Mouse (Mus musculus) right cerebral cortex, adult 2 months (tissue): ENCODE data around the gene Heg1.

ENCODE experiments used
- DNase-seq, 2 experiments: peaks; one replicate each; pipeline ENCODE4 v3.0.0; 2021 to 2022; ENCODE audit warnings: low spot score in 2 of 2

Gene Heg1

GRCm38 (mm10) chr16:33684162-33684702 lies at the start of gene Heg1:
Gene Heg1, plus strand, starts transcription at chr16:33684370.
- DNase-seq: peak; percentile 45 to 50

DNA sequence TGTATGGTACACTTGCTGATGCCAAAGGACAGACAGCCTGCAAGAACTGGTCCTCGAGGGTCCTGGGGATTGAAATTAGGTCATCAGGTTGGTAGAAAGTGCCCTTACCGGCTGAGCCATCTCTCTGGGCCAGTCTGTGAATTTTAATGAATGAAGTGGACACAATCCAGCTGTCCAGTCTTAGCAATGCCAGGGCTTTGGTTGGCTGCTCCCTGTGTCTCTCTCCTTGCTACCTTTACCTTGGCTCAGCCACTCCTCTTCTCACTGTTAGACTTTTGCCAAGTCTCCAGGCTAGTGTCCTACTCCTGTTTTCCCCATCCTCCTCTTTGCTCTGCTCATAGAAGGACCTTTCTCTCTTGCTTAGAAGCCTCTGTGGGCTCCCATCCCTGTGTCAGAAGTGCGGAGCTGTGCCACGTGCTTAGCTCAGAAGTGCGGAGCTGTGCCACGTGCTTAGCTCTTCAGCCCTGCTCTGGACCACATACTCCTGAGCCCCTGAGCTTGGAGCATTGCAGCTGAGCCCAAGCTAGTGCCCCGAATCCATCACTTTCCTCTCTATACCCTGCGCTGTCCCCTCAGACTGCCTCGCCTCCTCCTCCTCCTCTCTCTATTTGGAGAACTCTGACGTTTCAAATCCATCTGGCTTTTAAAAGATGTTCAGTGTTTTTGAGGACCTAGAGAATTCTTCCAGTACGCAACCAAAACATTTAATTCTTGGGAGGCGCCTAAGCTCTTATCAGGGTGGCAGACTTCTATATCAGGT lies 48.2 kb upstream of the Heg1 start:
- DNase-seq: peak; percentile 25 to 26

DNA sequence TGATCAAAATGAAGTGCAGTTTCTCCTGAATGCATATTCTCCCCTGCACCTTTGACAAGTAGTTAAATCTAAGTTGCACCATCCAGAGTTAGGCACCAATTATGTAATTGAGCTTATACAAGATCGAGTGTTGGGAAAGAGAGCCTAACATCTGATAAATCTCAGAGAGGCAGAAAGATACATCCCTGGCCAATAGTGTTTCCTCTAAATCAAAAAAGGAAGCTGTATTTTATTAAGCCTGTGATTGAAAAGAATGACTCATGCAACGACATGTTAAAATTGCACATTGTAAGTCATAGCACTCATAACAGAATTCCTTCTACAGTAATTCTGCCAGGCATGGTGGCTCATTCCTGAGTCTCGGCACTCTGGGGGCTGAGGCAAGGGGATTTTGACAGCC lies 42.4 kb upstream of the Heg1 start:
- DNase-seq: no peak

DNA sequence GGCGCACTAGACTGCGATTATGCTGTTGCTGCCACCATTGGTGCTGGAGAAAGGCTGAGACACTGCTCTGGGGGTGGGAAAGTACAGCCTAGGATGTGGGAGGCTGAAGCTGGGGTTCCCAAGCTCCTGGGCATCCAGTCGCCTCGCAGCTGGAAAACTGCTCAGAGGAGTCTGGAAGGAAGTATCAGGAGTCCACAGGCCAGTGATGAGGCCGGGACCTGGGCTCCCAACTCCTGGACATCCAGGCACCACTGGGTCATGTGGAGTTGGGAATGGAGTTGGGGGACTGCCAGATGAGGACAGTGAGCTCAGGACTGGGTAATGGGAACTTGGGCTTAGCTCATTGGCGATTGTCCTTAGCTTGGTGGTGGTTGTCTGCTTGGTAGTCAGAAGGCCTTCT lies 31.1 kb upstream of the Heg1 start:
- no peak for DNase-seq

DNA sequence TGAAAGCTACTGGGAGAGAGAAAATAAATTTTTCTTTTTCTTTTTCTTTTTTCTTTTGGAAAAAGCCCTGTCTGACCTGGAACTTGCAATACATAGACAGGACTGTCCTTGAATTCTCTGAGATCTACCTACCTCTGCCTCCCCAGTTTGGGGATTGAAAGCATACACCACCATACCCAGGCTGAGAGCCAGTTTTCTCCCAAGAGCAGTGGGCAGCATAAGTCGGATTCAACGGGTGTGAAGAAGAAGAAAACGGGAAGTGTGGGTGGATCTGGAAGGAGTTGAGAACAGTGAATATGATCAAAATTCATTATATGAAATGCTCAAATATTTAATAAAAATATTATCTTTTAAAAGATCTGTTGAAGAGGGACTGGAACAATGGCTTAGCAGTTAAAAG lies 28.7 kb upstream of the Heg1 start:
- peak; percentile 38 to 56 for DNase-seq

DNA sequence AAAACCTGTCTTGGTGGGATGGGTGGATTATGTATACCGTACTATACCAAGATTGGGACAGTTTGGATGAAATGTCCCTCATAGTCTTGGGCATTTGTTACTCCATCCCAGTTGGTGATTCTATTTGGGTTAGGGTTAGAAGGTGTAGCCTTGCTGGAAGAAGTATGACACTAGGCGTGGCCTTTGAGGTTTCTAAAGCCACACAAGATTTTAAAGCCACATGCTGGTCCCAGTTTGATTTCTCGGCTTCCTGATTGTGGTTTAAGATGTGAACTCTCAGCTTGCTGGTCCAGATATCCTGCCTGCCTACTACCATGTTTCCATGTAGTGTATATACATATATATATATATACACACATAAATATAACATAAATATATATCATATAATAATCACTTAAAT lies 27.0 kb upstream of the Heg1 start:
- DNase-seq: no peak

DNA sequence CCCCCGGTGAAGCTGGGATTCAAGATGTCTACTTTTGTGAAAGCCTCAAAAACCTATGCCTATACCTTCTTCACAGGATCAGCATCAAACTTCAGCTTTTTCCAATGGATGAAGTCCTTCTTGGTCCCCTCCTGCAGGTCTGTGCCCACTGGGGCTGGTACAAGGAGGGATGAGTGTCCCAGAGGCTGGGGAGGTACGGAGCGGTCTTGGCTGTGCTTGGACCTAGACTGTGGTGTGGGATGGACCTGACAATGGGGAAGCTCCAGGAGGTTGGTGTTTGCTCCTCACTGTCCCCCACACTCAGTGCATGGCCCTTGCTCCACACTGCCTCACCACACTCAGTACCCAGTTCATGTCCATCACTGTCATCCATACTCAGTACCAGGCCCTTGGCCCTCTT lies 26.0 kb upstream of the Heg1 start:
- no peak for DNase-seq

DNA sequence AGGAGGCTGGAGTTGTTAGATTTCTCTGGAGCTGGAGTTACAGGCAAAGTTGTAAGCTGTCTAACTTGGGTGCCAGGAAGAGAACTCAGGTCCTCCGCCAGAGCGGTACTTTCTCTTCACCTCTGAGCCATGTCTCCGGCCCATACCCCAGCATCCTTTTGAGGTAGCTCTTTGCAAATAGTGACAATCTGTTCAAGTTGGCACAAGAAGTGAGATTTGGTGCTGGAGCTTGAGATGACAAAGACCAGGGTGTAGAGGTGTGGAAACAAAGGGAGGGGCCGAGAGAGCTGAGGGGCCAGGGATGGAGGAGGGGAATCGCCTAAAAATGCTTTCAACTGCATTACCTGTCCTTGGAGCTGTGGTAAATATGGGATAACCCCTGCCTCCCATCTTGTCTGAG lies 24.6 kb upstream of the Heg1 start:
- DNase-seq: no peak

- no peak for DNase-seq
Measured at GRCm38 (mm10) chr16:33660125-33660524, 24.0 kb upstream of the Heg1 start.

DNA sequence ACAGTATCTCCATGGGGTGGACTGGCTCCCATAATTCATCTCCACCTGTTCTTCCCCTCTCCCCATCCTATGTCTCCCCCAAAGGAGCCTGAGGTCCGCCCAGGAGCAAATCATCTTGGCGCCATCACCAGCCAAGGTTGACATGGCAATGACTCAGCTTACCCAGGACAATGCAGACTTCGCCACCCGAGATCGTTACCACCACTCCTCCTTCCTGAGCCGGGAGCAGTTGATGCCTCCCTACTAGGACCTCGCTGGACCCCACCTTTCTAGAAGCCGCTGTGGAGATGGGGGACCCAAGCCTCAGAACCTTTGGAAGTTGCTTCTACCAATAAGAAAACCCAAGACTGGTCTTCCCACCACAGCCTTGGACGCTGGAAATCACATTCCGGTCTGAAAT lies 21.3 kb upstream of the Heg1 start:
- DNase-seq: no peak

DNA sequence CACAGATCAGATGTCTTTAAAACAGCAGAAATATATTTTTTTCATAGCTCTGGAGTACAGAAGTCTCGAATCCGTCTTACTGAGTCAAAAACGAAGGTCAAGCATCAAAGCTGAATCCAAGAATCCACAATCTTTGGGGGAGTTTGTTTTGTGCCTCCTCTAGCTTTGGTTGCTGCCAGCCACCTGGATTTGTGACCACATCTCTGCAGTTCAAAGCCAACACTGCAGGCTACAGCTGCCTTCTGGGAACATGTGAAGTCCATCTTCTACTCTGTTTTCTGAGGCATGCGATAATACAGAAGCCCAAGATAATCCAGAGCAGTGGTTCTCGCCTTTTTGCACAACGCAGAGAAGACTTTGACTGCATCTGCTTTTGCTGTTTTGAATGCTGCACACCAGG lies 17.9 kb upstream of the Heg1 start:
- no peak for DNase-seq

GRCm38 (mm10) chr16:33666985-33667538 lies 17.1 kb upstream of the Heg1 start:
- no peak for DNase-seq

DNA sequence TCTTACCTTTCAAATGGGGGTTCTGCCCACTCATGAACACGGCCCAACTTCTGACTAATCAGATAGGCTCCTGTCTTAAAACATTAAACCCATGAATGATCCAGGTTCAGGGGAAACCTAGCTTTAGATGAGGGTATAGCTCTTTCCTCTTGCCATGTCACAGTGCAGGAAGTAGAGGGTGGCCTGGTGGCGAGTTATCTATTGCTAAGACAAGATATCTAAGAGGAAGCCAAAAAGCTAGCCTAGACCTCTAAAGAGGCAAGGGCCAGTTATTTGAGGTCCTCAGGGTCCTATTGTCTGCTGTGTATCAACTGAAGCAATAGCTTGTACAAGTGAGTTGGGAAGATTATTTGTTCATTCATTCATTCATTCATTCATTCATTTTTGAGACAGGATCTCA lies 15.7 kb upstream of the Heg1 start:
- DNase-seq: no peak

DNA sequence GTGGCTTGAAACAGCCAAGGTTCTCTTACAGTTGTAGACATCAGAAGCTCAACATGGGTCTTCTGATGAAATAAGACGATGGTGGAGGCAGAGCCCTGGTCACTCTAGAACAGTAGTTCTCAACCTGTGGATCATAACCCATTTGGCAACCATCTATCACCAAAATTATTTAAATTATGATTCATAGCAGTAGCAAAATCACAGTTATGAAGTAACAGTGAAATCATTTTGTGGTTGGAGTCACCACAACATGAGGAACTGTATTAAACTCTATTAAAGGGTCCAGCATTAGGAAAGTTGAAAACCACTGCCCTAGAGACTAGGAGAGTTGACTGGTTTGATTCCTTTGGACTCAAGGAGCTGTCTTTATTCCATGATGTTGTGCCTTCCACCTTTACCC lies 15.1 kb upstream of the Heg1 start:
- DNase-seq: no peak

DNA sequence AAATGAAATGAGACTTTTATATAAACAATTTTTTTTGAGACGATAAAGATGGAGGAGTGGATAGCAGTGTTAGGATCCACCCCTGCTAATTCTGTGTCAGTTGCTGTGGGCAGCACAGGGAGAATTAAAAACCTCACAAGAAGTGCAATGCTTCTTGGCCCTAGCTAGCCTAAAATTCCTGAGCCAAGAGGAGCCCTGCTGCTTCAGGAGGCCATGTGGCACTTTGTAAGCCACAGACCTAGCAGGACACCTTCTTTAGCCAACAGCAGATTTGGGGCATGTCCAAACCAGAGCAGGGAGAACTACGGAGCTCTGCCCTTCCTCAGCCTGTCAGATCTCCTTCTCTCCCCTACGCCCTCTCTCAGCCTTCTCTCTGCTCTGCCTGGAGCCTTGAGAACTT lies 13.8 kb upstream of the Heg1 start:
- DNase-seq: no peak

DNA sequence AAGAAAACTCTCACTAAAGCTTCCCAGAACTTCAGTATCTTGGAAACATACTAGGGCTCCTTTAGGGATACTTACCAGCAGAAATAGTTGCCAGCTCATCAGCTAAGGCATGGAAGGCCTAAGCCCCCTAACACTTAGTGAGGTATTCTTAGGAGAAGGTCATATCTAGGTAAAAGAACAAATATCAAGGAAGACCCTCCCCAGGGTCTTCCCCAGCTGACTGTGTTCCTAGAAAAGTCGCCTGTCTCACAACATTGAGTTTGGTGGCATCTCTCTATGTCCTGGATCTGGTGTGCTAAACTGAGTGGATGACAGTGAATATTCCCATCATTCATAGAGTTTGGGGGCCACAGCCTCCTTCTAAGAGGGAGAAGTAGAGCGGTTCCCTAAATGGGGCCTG lies 13.2 kb upstream of the Heg1 start:
- DNase-seq: no peak

DNA sequence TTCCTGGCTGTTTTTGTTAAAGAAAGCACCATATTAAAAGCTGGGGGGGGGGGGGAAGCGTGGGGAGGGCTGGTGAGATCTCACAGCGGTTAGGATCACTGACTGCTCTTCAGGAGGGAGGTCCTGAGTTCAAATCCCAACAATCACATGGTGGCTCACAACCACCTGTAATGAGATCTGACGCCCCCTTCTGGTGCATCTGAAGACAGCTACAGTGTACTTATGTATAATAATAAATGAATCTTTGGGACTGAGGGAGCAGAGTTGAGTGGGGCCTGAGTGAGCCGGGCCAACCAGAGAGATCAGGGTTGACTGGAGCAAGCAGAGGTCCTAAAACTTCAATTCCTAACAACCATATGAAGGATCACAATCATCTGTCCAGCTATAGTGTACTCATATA lies 12.0 kb upstream of the Heg1 start:
- DNase-seq: no peak

GRCm38 (mm10) chr16:33672643-33673042 lies 11.5 kb upstream of the Heg1 start:
- DNase-seq: no peak

- DNase-seq: no peak
Measured at GRCm38 (mm10) chr16:33673530-33674109, 10.6 kb upstream of the Heg1 start.

- no peak for DNase-seq
Measured at GRCm38 (mm10) chr16:33675151-33675847, 8.9 kb upstream of the Heg1 start.

DNA sequence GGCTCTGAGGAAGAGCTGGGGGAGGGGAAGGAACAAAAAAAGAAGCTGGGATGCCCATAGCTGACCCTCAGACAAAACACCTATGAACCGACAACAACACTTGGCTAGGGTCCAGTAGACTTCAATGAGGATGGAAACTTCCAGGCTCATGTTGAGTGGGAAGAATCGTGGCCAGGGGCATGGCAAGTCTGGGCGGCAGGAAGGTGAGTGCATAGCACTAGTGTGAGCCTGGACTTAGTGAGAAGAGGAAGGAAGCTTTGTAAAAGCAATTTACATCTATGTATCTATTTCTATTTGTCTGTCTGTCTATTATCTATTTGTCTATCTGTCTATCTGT lies 8.4 kb upstream of the Heg1 start:
- DNase-seq: no peak
